Mouse (Mus musculus) heart, embryonic 14.5 days (tissue): ENCODE measurements at regions not wholly inside any gene's neighbourhood (a gene's known extent, or its start where the extent isn't known, plus 50 kb on each side); places are given as distances from the start of the nearest gene placed in this dataset.

Source experiments
- ATAC-seq: fragments of 200-750 bp; cut with Nextera tagmentation; 2 replicates; pipeline ENCODE4 v1.8.0; 2017; ENCODE audit warnings: low read depth, moderate TSS enrichment; ENCODE audit not compliant: insufficient number of reproducible peaks, insufficient read depth, low FRiP score
- H3K27ac ChIP-seq, 2 experiments: fragments of 200-500 bp in 1 of 2; fragments of 300-500 bp in 1 of 2; sonication (generic) in 1 of 2; replicated peaks in 1 of 2; 2 replicates each; pipeline ENCODE4 v1.5.1; 2012 to 2014; ENCODE audit warnings: low read depth in 2 of 2, low read length in 2 of 2, control low read depth in 1 of 2, mild to moderate bottlenecking in 1 of 2, mixed read lengths in 1 of 2; ENCODE audit not compliant: control insufficient read depth in 1 of 2, insufficient read depth in 1 of 2
- H3K27me3 ChIP-seq: fragments of 300-500 bp; sonication (generic); 2 replicates; pipeline ENCODE4 v1.6.1; 2014; ENCODE audit warnings: mild to moderate bottlenecking, low read length, control low read depth; ENCODE audit not compliant: control insufficient read depth, insufficient read depth
- H3K36me3 ChIP-seq: fragments of 300-500 bp; sonication (generic); 2 replicates; pipeline ENCODE4 v1.6.1; 2014; ENCODE audit warnings: mild to moderate bottlenecking, control low read depth, low read length, mixed read lengths; ENCODE audit not compliant: control insufficient read depth, insufficient read depth
- H3K4me1 ChIP-seq, 2 experiments: fragments of 200-500 bp in 1 of 2; fragments of 300-500 bp in 1 of 2; sonication (generic) in 1 of 2; 2 replicates each; pipeline ENCODE4 v1.6.1; 2012 to 2014; ENCODE audit warnings: low read length in 2 of 2, control low read depth in 1 of 2, mixed read lengths in 1 of 2; ENCODE audit not compliant: control insufficient read depth in 2 of 2, insufficient read depth in 2 of 2
- H3K4me2 ChIP-seq: fragments of 300-500 bp; sonication (generic); 2 replicates; pipeline ENCODE4 v1.6.1; 2014; ENCODE audit warnings: mild to moderate bottlenecking, low read length
- H3K4me3 ChIP-seq, 2 experiments: fragments of 200-500 bp in 1 of 2; fragments of 300-500 bp in 1 of 2; sonication (generic) in 1 of 2; 2 replicates each; pipeline ENCODE4 v1.5.1; 2012 to 2014; ENCODE audit warnings: low read length in 2 of 2, mild to moderate bottlenecking in 2 of 2, control low read depth in 1 of 2, low read depth in 1 of 2, moderate library complexity in 1 of 2; ENCODE audit not compliant: control insufficient read depth in 1 of 2, insufficient read depth in 1 of 2
- H3K9ac ChIP-seq: fragments of 300-500 bp; sonication (generic); 2 replicates; pipeline ENCODE4 v1.6.1; 2014; ENCODE audit warnings: mild to moderate bottlenecking, low read length
- H3K9me3 ChIP-seq: fragments of 300-500 bp; sonication (generic); 2 replicates; pipeline ENCODE4 v1.6.1; 2016; ENCODE audit warnings: low read length, control low read depth; ENCODE audit not compliant: control insufficient read depth
- WGBS: fragments of 180-500 bp; shearing (Covaris S2); extraction: QIAGEN DNeasy Blood & Tissue Kit; methylation state at CpG from one replicate; pipeline ENCODE4 v1.1.7; 2014; 5-methylcytosine and 5-hydroxymethylcytosine counted together

DNA sequence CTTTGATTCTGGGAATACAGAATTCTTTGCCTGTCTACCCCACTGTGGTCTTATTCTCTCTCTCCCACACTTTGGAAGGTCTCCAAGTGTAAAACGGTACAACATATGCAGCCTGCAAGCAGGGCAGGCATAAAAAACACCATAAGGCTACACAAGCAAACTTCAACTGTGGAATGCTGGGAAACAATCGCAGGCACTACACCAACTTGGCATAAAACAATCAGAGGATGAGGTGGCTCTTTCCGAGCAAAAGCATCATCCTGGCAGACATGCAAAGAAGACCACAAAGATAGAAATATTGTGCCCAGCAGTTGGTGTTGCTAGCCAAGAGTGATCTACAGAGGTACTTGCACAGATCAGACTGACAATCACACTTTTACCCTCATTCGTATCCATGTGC, 88.0 kb upstream of the Galnt5 start:
- no peak overlapping the region for H3K27ac ChIP-seq
- no peaks in the 10 kb centered on the region for H3K4me1 ChIP-seq
- no peak for ATAC-seq
- no peak overlapping the region for H3K4me3 ChIP-seq
- H3K4me2 ChIP-seq = no peak overlapping the region
- 65% methylated on average over 4 of the region's 4 CpGs for WGBS
- H3K9me3 ChIP-seq = no peaks in the 10 kb centered on the region
- no peaks in the 10 kb centered on the region for H3K27me3 ChIP-seq
- no peak overlapping the region for H3K9ac ChIP-seq
- H3K36me3 ChIP-seq = no peaks in the 10 kb centered on the region

GRCm38 (mm10) chr2:57916375-57917023, 81.2 kb upstream of the Galnt5 start:
- ATAC-seq = no peak
- no peaks in the 10 kb centered on the region for H3K36me3 ChIP-seq
- H3K27ac ChIP-seq = no peak overlapping the region
- no peak overlapping the region for H3K4me3 ChIP-seq
- no peaks in the 10 kb centered on the region for H3K27me3 ChIP-seq
- H3K4me2 ChIP-seq = no peak overlapping the region
- no peak overlapping the region for H3K9ac ChIP-seq
- WGBS = 86% methylated on average over 15 of the region's 15 CpGs
- no peaks in the 10 kb centered on the region for H3K9me3 ChIP-seq
- H3K4me1 ChIP-seq = no peaks in the 10 kb centered on the region

DNA sequence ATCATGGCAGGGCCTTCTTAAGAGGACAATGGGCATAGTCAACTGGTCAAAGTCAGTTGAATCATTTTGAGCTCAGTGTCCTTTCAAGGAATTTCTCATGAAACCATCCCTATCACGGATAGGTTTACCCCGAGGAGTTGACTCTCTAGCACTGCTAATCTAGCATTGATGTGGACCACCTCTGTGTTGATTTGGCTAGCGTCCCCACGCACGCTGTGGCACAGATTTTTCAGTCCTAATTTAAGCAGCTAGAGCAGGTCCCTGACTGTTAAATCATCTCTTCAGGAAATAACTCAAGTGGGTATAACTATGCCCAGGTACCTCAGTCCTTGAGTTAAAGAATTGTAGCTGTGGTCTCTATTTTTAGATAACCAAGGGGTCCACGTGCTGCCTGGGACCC, 80.0 kb upstream of the Galnt5 start:
- Histone ChIP-seq H3K9ac (no peak overlapping the region), H3K36me3 (no peaks in the 10 kb centered on the region), H3K9me3 (no peaks in the 10 kb centered on the region), H3K4me3 (no peak overlapping the region), H3K4me2 (no peak overlapping the region), H3K4me1 (no peaks in the 10 kb centered on the region), H3K27ac (no peak overlapping the region), H3K27me3 (no peaks in the 10 kb centered on the region)
- no peak for ATAC-seq
- 77% methylated on average over 6 of the region's 6 CpGs for WGBS

DNA sequence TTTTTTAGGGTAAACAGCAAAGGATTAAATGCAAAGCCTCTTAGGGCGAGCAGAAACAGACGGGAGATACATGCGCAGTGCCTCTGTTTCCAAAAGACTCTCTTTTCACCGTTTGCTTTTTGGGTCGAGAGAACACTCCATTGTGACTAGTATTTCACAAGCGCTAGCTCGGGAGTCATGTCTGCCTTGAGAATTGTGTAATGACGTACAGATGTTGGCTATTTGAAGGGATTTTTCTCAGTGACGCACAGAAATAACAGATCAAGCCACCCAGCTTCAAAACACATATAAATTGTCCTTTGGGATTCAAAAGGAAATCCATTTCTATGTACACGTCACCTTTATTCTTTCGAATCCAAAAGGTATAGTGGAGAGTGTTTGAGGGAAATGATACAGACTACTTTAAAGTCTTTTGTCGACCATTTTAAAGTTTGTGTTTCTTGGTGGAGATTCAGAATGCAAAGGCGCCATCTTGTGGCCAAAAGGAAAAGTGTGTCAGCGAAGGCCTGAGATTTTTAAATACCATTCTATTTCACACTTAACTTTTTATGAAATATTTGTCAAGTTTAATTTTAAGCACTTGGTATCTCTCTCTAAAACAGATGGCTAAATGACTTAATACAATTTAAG, 78.5 kb upstream of the Galnt5 start:
- Histone ChIP-seq H3K4me1 (no peaks in the 10 kb centered on the region), H3K9ac (no peak overlapping the region), H3K27me3 (no peaks in the 10 kb centered on the region), H3K9me3 (0 out of 2 replicates have a peak, but pooled peaks cover 6% of the 10 kb centered on the region), H3K36me3 (no peaks in the 10 kb centered on the region), H3K27ac (no peak overlapping the region), H3K4me3 (no peak overlapping the region), H3K4me2 (peak overlapping the region; percentile 24; the same call in 1 of the 2 replicates)
- ATAC-seq = no peak
- WGBS = 48% methylated on average over 14 of the region's 14 CpGs

DNA sequence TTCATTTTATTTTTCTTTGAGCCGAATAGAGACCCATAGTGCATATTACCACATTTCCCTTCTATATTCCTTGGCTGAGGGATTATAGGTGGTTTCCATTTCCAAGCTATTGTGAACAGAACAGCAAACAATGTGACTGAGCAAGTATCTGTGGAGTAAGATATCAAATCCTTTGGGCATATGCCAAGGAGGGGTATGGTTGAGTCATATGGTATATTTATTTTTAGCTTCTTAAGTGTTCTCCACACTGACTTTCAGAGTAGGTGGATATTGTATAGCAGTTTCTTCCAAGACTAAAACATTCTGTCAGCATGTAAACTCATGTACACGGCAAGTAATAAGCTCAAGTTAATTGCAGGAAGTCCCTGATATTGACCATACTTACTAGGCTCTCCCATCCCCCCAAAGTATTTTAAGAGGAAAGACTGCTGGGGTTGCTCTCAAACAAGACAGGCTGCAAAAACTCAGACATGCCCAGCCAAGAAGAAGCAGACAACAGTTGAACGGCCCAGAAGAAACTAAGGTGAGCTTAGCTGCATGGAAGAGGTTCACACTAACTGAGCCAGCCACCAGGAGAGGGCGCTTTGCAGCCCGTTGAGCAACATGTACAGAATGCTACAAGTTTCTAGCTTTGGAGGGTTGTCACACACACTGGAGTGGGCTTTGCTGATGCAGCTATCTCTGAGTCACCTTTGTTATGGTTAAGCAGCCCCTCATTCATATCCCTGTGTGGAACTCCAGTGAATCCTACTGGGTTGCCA, 63.4 kb upstream of the Galnt5 start:
- ATAC-seq = no peak
- WGBS = 39% methylated on average over 5 of the region's 5 CpGs
- Histone ChIP-seq H3K27ac (peak overlapping the region; percentile 10 to 46), H3K4me1 (peaks cover 3 to 12% of the 10 kb centered on the region in 2 experiments; a peak in 2 of 4 replicates), H3K4me3 (no peak overlapping the region), H3K9me3 (no peaks in the 10 kb centered on the region), H3K4me2 (peak overlapping the region; percentile 2; the same call in 1 of the 2 replicates), H3K27me3 (no peaks in the 10 kb centered on the region), H3K36me3 (no peaks in the 10 kb centered on the region), H3K9ac (no peak overlapping the region)
